Mouse (Mus musculus) cerebellum, adult 8-10 months (tissue): Measurements from ENCODE around the gene Calml3.
"Not testable (repeated sequence)": the region's sequence is repeated elsewhere in the genome, so short reads cannot be mapped to it uniquely, and the experiment has no call there.

ENCODE experiments used
- DNase-seq: peaks from one replicate; pipeline ENCODE4 v3.0.0; 2022

The Calml3 gene

GRCm38 (mm10) chr13:3804186-3804585, at the start of gene Calml3:
TSS of gene Calml3 (minus strand) at chr13:3804316.
- DNase-seq: no peak

- DNase-seq: no peak
Observed at GRCm38 (mm10) chr13:3850330-3850729, 46.2 kb upstream of the Calml3 start.

- not testable (repeated sequence) for DNase-seq
Observed at GRCm38 (mm10) chr13:3840662-3841061, 36.5 kb upstream of the Calml3 start.

- not testable (repeated sequence) for DNase-seq
Observed at GRCm38 (mm10) chr13:3837312-3837807, 33.2 kb upstream of the Calml3 start, which contains the start of gene Calm4. TSS of gene Calm4 (plus strand) at chr13:3837757.

DNA sequence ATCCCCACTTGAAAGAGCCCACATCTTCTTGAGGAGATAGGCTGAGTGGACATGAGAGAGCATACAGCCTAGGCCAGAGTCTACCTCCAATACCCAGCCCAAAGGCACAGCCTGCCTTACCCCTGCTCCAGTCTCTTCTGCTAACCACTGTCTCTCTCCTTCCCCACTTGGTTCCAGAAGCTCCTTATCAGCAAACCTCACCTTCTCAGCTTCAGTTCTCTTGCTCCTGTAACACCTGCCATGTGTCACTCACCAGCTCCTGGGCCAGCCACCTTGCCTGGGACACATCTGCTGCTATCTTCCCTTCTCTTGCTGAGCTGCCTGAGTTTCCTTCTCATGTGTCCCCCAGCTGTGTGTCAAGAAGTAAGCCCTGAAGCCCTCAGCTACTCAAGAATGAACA, 29.5 kb upstream of the Calml3 start:
- not testable (repeated sequence) for DNase-seq

DNA sequence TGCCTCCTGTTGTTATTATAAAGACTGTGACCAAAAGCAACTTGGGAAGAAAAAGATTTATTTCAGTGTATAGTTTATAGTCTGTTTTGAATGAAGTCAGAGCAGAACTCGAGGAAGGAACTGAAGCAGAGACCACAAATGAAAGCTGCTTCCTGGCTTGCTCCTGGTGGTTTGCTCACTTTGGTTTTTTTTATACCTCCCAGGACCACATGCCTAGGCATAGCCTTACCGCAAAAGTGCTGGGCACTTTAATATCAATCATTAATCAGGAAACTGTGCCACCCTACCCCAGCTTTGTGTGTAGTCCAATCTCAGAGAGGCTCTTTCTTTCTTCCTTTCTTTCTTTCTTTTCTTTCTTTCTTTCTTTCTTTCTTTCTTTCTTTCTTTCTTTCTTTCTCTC, 28.3 kb upstream of the Calml3 start:
- no peak for DNase-seq

DNA sequence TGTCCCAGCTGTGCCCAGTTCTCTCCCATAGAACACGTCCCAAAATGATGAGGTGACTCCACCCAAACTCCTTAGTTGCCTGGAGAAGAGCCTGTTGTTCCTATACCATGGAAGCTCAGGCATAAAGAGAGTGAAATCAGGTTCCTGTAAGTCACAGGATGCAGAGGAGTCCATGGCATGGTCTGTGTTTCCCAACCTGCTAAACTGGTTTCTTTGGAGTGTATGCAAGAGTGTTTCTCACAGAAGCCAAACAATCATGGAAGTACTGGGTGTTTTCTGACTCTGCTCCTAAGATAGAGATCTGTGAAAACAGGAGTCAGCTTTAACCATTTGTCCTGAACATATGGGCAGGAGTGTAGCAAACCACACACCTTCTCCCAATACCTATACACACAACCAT, 27.9 kb upstream of the Calml3 start:
- DNase-seq: no peak

- DNase-seq: no peak
Observed at GRCm38 (mm10) chr13:3831546-3831945, 27.4 kb upstream of the Calml3 start.

- DNase-seq: no peak
Observed at GRCm38 (mm10) chr13:3825726-3826125, 21.6 kb upstream of the Calml3 start.

DNA sequence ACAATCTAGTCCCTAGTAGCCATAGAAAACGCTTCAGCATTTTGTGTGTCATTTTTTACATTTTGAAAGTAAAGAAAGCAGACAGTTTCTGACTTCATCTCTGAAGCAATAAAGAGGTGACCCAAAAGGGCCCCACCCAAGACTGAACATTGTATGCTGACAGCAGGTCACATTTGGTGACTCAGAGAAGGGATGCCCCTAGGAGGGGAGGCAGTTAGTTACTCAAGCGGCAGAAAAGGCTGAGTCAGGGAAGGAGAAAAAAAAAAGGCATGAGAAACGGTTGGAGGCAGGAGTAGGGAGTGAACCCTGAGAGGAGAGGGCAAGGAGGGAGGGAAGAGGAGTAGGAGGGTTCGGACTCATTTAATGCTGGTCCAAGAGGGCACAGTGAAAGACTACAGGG, 18.0 kb upstream of the Calml3 start:
- no peak for DNase-seq

DNA sequence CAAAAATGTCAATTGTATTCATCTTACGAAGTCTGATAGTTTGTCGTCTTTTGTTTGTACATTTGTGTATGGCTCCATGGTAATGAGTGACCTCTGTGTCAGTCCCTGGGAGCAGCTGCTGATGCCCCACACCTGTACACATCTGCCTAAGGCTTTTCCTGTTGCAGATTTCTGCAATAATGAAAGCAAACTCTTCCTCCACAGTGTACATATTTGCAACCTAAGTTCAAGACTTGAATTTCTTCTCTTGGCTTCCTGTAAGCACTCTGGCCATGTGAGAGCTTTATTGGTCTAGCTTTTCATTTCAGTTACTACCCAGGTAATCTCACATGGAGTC, 14.6 kb upstream of the Calml3 start:
- no peak for DNase-seq

DNA sequence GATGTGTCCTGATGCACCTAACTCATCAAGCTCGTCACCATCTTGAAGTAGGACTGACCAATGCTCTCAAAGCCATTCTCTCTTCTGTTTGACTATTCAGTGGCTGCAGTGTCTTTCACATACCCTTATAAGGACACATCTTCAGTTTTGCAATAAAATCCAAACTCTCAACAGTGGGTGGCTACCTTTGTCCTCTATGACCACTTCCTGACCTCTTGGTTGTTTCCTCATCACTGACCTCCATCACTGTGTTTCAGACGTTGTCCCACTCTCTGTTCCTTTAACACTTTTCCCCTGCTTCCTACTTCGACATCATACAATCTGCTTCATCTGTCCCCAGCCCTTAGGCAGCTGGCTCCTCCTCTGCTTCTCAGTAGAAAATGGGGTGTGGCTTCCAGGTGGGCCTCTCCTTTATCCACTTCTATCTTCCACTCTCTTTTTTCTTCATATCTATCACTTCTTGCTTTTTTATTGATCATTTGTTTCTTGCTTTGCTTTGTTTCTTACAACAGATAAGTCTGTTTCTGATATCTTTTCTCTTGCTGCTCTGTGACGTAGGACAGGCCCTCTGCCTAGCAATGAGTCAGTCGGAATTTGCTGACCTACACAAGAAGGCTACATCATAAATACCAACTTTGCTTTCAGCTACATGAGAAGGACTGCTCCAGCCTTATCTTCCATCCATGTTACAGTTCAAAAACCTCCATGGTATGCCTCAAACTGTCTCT, 14.1 kb upstream of the Calml3 start:
- DNase-seq: no peak

- DNase-seq: no peak
Observed at GRCm38 (mm10) chr13:3807131-3807827, 3.2 kb upstream of the Calml3 start.

DNA sequence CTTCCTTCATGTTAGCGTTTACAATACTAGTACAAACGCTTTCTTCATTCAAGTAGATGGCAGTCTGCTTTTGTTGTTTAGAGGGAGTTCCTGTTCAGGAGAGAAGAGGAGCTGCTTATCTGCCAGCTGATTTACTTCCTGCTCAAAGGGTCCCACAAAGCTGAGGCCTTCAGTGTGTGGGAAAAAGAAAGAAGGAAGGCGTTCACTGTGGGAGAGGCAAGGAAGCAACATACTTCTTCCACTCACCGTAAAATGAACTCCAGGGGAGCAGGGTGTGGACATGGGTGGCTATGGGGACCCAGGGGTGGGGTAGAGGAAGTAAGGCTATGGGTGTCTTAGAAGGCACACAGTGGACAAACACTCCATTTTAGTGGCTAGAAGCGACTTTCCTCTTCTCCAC, 1.5 kb upstream of the Calml3 start:
- DNase-seq: no peak

- DNase-seq: no peak
Observed at GRCm38 (mm10) chr13:3805132-3805531, 1.0 kb upstream of the Calml3 start.

- no peak for DNase-seq
Observed at GRCm38 (mm10) chr13:3799386-3799785, 4.7 kb downstream of the Calml3 start.

DNA sequence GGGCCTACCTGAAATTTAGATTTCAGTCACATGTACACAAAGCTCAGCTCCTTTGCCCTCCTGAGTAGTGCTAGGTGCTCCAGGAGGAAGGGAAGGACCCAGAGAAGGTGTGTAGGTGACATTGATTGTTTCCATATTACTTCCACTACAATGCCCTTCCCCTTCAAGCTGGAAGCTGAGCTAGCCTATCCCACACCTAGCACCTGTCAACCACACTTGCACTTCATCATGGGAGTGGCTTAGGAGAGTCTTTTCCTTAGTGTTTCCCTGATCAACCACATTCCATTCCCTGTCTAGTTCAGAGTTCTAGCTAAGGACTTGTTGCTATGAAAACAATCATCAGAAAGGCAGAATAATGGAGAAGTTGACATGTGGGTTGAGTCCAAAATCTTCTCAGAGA, 5.4 kb downstream of the Calml3 start:
- no peak for DNase-seq

GRCm38 (mm10) chr13:3796649-3797048, 7.5 kb downstream of the Calml3 start:
- no peak for DNase-seq

DNA sequence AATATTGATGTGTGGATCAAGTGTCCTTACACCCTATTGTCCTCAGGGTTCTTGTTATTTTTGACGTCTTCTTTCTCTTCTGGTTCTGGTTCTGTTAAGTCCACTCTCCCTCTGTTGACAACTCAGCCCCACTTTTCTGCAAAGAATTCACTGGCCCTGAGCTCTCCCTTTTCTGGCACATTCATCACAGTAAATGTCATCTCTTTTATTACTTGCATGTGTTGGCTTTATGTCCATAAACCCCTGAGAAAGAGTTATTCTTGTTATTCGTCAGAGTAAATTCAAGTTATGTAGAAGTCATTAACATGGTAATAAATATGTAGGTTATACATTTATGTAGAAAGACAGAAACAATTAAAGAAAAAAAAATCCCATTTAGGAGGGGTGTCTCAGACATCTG, 14.6 kb downstream of the Calml3 start:
- no peak for DNase-seq

GRCm38 (mm10) chr13:3788588-3788987, 15.5 kb downstream of the Calml3 start:
- no peak for DNase-seq

DNA sequence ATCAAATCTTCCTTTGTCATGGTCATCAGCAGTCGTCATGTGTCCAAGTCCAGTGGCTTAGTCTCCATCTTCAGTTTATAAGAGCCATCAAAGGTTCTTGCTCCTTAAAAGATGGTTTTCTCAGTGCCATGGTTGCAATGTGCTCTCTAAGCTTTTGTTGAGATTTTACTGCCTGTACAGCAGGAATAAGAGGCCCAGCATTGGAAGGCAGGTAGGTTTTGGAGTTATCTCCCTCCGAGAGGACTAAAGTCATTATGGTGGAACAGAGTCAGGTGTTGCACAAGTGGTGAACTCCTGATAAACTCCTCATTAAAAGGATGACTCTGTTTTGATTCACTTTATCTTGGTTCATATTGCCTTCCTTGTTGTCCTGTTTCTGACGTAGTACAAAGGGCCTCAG, 16.5 kb downstream of the Calml3 start:
- no peak for DNase-seq

- DNase-seq: no peak
Observed at GRCm38 (mm10) chr13:3787102-3787501, 17.0 kb downstream of the Calml3 start.

GRCm38 (mm10) chr13:3783621-3784020, 20.5 kb downstream of the Calml3 start:
- DNase-seq: no peak

- no peak for DNase-seq
Observed at GRCm38 (mm10) chr13:3782499-3782898, 21.6 kb downstream of the Calml3 start.
